Mouse (Mus musculus): ENCODE data around the gene Sp140.
"Not testable (repeated sequence)": the region's sequence is repeated elsewhere in the genome, so short reads cannot be mapped to it uniquely, and the experiment has no call there.

Sp140 gene

GRCm38 (mm10) chr1:85636936-85637335 is 36.8 kb downstream of the Sp140 start:
- CTCF ChIA-PET, POLR2A ChIA-PET: not testable (repeated sequence)

- CTCF ChIA-PET, POLR2A ChIA-PET: not testable (repeated sequence)
Observed at GRCm38 (mm10) chr1:85638144-85638543, 38.0 kb downstream of the Sp140 start.

GRCm38 (mm10) chr1:85649881-85650280 is 49.7 kb downstream of the Sp140 start, which contains the start of gene Sp100:
Gene Sp100 (plus strand): TSS chr1:85649988.
- CTCF ChIA-PET: not testable (repeated sequence)
- POLR2A ChIA-PET: interaction anchor here in 1 of 4 experiments (0.6 kb wide), 1 partner anchor 609 kb away, joined by 3 read pairs; no protein-coding TSS in a partner anchor

GRCm38 (mm10) chr1:85650524-85650923 is 50.3 kb downstream of the Sp140 start:
- POLR2A ChIA-PET, CTCF ChIA-PET: not testable (repeated sequence)

GRCm38 (mm10) chr1:85651770-85652275 is 51.6 kb downstream of the Sp140 start:
- POLR2A ChIA-PET, CTCF ChIA-PET: not testable (repeated sequence)

- POLR2A ChIA-PET, CTCF ChIA-PET: not testable (repeated sequence)
Observed at GRCm38 (mm10) chr1:85657211-85657610, 57.0 kb downstream of the Sp140 start.

- CTCF ChIA-PET: no interaction called here
- POLR2A ChIA-PET: no interaction called here
Observed at GRCm38 (mm10) chr1:85664266-85664665, 64.1 kb downstream of the Sp140 start.

- POLR2A ChIA-PET: interaction anchor here in 1 of 4 experiments (0.6 kb wide), 1 partner anchor 707 kb away, joined by 3 read pairs; no protein-coding TSS in a partner anchor
- CTCF ChIA-PET: interaction anchor here in 1 of 4 experiments (0.8 kb wide), 1 partner anchor 113 kb away, joined by 3 read pairs; no protein-coding TSS in a partner anchor
Observed at GRCm38 (mm10) chr1:85680226-85680625, 80.0 kb downstream of the Sp140 start.

GRCm38 (mm10) chr1:85686666-85687065 is 86.5 kb downstream of the Sp140 start:
- POLR2A ChIA-PET: no interaction called here
- CTCF ChIA-PET: no interaction called here

GRCm38 (mm10) chr1:85687346-85687745 is 87.2 kb downstream of the Sp140 start:
- CTCF ChIA-PET: no interaction called here
- POLR2A ChIA-PET: interaction anchor here in 1 of 4 experiments (0.9 kb wide), 1 partner anchor 12 kb away, joined by 3 read pairs; no protein-coding TSS in a partner anchor

- ChIA-PET CTCF (no interaction called here), POLR2A (no interaction called here)
Observed at GRCm38 (mm10) chr1:85690544-85690943, 90.4 kb downstream of the Sp140 start.

GRCm38 (mm10) chr1:85692281-85692680 is 92.1 kb downstream of the Sp140 start:
- ChIA-PET CTCF (no interaction called here), POLR2A (no interaction called here)

GRCm38 (mm10) chr1:85693280-85693679 is 93.1 kb downstream of the Sp140 start:
- POLR2A ChIA-PET: no interaction called here
- CTCF ChIA-PET: no interaction called here
